Mouse (Mus musculus) hindbrain, embryonic 15.5 days (tissue): ENCODE measurements at regions not wholly inside any gene's neighbourhood (a gene's known extent, or its start where the extent isn't known, plus 50 kb on each side); places are given as distances from the start of the nearest gene placed in this dataset.

Source experiments
- ATAC-seq: fragments of 200-750 bp; cut with Nextera tagmentation; 2 replicates; pipeline ENCODE4 v1.8.0; 2017; ENCODE audit warnings: low read depth, moderate number of reproducible peaks, moderate TSS enrichment; ENCODE audit not compliant: low FRiP score
- H3K27ac ChIP-seq: fragments of 300-500 bp; sonication (generic); replicated peaks from 2 replicates; pipeline ENCODE4 v1.5.1; 2015; ENCODE audit warnings: mild to moderate bottlenecking, inconsistent platforms
- H3K27me3 ChIP-seq: fragments of 300-500 bp; sonication (generic); 2 replicates; pipeline ENCODE4 v1.6.1; 2015; ENCODE audit warnings: control low read depth, inconsistent platforms
- H3K36me3 ChIP-seq: fragments of 300-500 bp; sonication (generic); 2 replicates; pipeline ENCODE4 v1.6.1; 2015; ENCODE audit warnings: control low read depth, inconsistent platforms
- H3K4me1 ChIP-seq: fragments of 300-500 bp; sonication (generic); replicated peaks from 2 replicates; pipeline ENCODE4 v1.6.1; 2015; ENCODE audit warnings: control low read depth, inconsistent platforms
- H3K4me2 ChIP-seq: fragments of 300-500 bp; sonication (generic); 2 replicates; pipeline ENCODE4 v1.6.1; 2015; ENCODE audit warnings: moderate library complexity, mild to moderate bottlenecking, inconsistent platforms
- H3K4me3 ChIP-seq: fragments of 300-500 bp; sonication (generic); 2 replicates; pipeline ENCODE4 v1.5.1; 2015; ENCODE audit warnings: mild to moderate bottlenecking, inconsistent platforms
- H3K9ac ChIP-seq: fragments of 300-500 bp; sonication (generic); 2 replicates; pipeline ENCODE4 v1.6.1; 2015; ENCODE audit warnings: inconsistent platforms
- H3K9me3 ChIP-seq: fragments of 300-500 bp; sonication (generic); 2 replicates; pipeline ENCODE4 v1.6.1; 2016; ENCODE audit warnings: control low read depth, inconsistent platforms
- WGBS: fragments of 180-500 bp; shearing (Covaris S2); methylation state at CpG from one replicate; pipeline ENCODE4 v1.1.7; 2015; 5-methylcytosine and 5-hydroxymethylcytosine counted together

DNA sequence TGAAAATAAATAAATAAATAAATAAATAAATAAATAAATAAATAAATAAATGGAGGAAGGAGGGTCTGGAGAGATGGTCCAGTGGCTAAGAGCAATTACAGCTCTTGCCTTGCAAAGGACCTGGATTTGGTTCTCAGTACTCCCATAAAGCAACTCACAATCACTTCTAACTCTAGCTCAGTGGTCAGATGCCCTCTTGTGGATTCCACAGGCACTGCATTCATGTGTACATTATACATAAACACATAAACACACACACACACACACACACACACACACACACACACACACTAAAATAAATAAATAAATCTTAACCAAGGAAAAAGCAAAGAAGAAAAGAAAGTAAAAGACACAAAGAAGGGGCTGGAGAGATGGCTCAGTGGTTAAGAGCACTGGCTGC lies 74.2 kb upstream of the Dhx40 start:
- Histone ChIP-seq H3K4me3 (no peak overlapping the region), H3K27me3 (no peaks in the 10 kb centered on the region), H3K9ac (no peak overlapping the region), H3K9me3 (no peaks in the 10 kb centered on the region), H3K36me3 (no peaks in the 10 kb centered on the region), H3K27ac (no peak overlapping the region), H3K4me2 (no peak overlapping the region), H3K4me1 (no peaks in the 10 kb centered on the region)
- ATAC-seq, result no peak

DNA sequence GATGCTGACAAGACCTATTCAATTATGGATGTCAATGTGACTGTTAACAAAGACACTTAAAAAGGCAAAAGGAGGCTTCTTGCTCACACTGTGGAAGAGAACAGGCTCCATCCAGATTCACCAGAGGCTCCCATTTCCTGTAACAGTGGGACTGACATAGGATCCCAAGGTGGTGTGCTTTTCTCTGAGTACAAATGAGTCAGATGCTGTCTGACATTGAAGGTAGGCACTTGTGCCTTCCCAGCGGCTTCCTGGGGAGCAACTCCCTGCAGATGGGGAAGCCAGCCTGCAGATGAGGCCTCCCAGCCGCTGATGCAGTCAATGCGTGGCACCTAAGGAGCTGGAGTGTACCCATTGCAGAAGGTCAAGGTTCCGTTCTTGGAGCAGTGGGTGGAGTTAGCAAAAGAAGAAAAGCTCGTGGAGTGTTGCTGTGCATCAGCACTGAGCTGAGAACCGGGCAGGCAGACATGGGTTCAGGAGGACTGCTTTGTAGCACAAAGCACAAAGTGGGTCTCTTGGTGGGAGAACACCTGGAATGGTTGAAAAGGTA lies 71.9 kb upstream of the Dhx40 start:
- Histone ChIP-seq H3K4me1 (peaks cover 5% of the 10 kb centered on the region; the same call in 1 of the 2 replicates), H3K9me3 (no peaks in the 10 kb centered on the region), H3K27me3 (no peaks in the 10 kb centered on the region), H3K4me2 (no peak overlapping the region), H3K9ac (no peak overlapping the region), H3K4me3 (no peak overlapping the region), H3K27ac (no peak overlapping the region), H3K36me3 (no peaks in the 10 kb centered on the region)
- WGBS, result 62% methylated on average over 6 of the region's 6 CpGs
- no peak for ATAC-seq

DNA sequence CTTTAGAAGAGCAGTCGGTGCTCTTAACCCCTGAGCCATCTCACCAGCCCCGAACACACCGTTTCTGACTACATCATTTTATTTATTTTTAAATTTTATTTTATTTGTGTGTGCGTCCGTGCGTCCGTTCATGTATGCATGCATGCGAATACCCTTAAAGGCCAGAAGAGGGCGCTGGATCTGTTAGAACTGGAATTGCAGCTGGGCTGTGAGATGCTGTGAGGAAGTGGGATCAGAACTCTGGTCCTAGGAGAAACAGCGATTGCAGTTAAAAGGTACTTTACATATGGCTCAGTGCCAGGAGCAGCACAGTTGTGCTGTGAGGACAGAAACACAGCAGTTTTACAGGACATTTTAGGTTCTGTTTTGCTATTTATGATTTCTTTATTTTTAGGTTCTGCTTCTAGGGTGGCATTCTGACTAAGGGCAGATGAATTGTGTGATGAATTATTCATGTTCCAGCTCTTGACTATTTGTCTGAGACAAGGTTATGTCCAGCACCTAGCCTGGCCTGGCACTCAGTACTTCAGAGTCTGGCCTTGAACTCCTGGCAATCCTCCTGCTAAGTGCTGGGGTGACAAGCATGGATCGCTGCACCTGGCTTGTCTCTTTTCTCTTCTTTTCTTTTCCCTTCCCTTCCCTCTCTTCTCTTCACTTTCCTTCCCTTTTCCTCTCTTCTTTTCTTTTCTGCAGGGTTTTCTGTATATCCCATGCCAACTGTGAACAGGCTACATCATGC lies 71.0 kb upstream of the Dhx40 start:
- 86% methylated on average over 11 of the region's 11 CpGs for WGBS
- H3K9ac ChIP-seq, result no peak overlapping the region
- H3K4me1 ChIP-seq, result peaks cover 8% of the 10 kb centered on the region
- no peaks in the 10 kb centered on the region for H3K27me3 ChIP-seq
- no peak for ATAC-seq
- H3K9me3 ChIP-seq, result no peaks in the 10 kb centered on the region
- H3K4me3 ChIP-seq, result no peak overlapping the region
- H3K36me3 ChIP-seq, result no peaks in the 10 kb centered on the region
- no peak overlapping the region for H3K27ac ChIP-seq
- no peak overlapping the region for H3K4me2 ChIP-seq

DNA sequence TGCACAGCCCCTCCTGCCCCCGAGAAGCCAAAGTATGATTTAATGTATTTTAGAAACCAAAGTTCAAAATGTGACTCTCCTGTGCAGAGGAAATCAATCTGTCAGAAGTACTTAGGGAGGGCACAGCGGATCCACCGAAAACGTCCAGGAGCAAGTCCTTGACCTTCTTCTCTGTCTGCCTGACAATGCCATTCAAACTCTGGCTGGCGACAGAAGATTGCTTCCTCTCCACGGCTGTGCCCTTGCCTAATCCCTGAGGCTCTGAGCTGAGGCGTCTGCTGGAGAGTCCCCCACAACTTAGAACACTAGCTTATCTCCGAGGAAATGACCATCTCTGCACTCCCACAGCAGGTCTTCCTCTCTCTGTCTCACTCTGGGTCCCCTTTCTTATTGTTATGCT lies 69.0 kb upstream of the Dhx40 start:
- no peak for ATAC-seq

DNA sequence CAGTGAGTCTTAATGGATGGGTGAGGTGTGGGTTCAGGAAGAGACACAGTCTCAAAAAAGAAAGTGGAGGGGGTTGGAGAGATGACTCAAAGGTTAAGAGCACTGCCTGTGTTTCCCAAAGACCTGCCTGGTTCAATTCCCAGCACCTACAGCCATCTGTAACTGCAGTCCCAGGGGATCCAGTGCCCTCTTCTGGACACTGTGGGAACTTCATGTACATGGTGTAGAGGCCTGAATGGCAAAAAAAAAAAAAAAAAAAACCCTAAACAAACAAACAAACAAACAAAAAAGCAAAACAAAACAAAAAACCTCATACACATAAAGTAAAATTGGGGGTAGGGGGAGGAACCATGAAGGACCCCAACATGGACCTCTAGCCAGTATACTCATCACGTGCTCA lies 68.2 kb upstream of the Dhx40 start:
- no peak overlapping the region for H3K4me2 ChIP-seq
- 83% methylated on average over 1 of the region's 1 CpGs for WGBS
- H3K27me3 ChIP-seq, result no peaks in the 10 kb centered on the region
- no peak overlapping the region for H3K27ac ChIP-seq
- no peaks in the 10 kb centered on the region for H3K36me3 ChIP-seq
- no peak overlapping the region for H3K9ac ChIP-seq
- no peak overlapping the region for H3K4me3 ChIP-seq
- no peak for ATAC-seq
- H3K9me3 ChIP-seq, result no peaks in the 10 kb centered on the region
- peaks cover 16% of the 10 kb centered on the region for H3K4me1 ChIP-seq

More for the DNA sequence above, 69.0 kb upstream of the Dhx40 start:
- 50% methylated on average over 8 of the region's 8 CpGs for WGBS
- Histone ChIP-seq H3K27me3 (no peaks in the 10 kb centered on the region), H3K9me3 (no peaks in the 10 kb centered on the region), H3K4me3 (no peak overlapping the region), H3K4me1 (peaks cover 16% of the 10 kb centered on the region), H3K36me3 (no peaks in the 10 kb centered on the region), H3K9ac (no peak overlapping the region), H3K27ac (no peak overlapping the region), H3K4me2 (no peak overlapping the region)

DNA sequence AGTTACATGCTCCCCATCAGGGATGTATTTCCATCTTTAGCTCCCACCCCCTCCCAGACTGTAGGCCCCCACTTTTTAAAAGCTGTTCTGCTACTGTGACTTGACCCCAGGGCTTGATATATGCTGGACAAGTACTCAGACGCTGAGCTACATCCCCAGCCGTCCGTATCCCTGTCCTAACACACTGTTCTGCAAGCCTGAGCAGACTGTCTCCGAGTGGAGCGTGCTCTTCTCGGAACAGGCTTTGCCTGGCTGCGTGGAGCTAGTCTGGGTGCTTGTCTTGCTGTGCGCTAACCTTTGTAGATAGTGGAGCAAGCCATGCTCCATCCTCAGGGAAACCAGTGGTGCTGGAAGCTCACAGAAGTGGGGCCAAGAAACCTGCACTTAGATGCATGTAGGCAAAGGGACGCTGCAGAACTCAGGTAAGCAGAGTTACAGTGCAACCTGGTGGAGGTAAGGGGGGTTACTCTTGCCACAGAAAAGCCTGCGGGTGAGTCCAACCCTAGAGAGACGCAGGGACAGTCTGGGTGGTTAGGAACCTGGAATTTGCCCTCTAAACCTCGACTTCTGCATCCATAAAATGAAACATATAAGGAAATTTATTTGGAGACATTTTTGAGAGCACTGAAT lies 67.2 kb upstream of the Dhx40 start:
- peak; percentile 63; the same call in 1 of the 2 replicates for ATAC-seq
- Histone ChIP-seq H3K27me3 (no peaks in the 10 kb centered on the region), H3K4me1 (peaks cover 16% of the 10 kb centered on the region), H3K4me3 (no peak overlapping the region), H3K27ac (peak overlapping the region; percentile 4; the same call in 1 of the 2 replicates), H3K36me3 (no peaks in the 10 kb centered on the region), H3K4me2 (no peak overlapping the region), H3K9ac (no peak overlapping the region), H3K9me3 (no peaks in the 10 kb centered on the region)
- WGBS, result 65% methylated on average over 12 of the region's 12 CpGs

DNA sequence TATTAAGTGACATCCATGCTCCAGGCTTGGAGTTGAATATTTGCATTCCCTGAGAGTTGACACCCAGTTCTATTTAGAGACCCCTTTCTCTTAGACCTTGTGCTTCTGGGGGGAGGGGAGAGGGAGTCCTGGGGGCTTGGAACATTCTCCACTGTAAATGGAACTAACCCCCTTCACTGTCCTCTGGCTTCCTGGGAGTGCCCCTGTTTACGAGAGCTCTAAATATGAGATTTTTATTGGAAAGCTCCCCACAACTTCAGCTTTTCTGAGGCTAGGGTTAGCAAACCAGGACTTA lies 65.8 kb upstream of the Dhx40 start:
- Histone ChIP-seq H3K4me1 (peaks cover 16% of the 10 kb centered on the region), H3K27me3 (no peaks in the 10 kb centered on the region), H3K9ac (no peak overlapping the region), H3K36me3 (no peaks in the 10 kb centered on the region), H3K9me3 (no peaks in the 10 kb centered on the region), H3K4me3 (no peak overlapping the region), H3K4me2 (no peak overlapping the region), H3K27ac (peak overlapping the region; percentile 58; the same call in 1 of the 2 replicates)
- peak; percentile 54; the same call in 1 of the 2 replicates for ATAC-seq
- 48% methylated on average over 1 of the region's 1 CpGs for WGBS

DNA sequence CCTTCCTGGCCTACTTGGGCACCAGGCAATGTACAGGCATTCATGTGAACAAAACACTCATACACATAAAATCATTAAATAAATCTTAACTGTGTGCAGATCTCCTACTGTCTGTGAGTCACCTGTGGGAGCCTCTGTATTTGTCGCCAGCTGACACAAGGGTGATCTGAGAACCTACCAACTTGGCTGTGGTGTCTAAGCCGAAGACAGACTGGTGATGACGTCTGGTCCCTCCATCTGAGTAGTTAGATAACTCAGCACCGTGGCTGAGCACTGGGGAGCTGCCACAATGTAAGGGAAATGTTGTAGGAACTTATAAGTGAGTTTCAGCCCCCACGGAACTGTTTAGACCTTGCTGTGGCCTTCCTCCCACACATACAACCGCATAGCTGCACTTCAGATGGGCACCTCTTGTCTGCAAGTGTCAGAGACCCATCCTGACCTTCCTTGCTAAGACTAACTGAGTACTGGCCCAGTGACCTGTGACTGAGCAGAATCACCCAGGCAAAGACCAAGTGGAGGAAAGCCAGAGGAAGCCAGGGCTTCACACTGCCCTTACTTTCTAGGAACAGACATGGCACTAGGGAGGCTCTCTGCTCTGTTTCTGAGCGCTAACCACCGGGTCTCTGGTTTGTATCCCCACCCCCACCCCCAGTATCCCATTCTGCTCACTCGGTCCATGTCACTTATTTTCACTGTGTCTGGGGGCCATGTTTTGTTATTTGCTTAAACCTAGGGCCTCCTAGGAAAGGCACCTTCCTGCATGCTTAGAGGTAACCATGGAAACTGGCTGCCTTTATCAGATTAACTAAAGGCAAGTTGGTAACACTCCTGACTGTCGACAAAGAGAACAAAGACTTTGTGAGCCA lies 65.2 kb upstream of the Dhx40 start:
- peak; percentile 42; the same call in 1 of the 2 replicates for ATAC-seq
- H3K9ac ChIP-seq, result no peak overlapping the region
- H3K36me3 ChIP-seq, result no peaks in the 10 kb centered on the region
- no peaks in the 10 kb centered on the region for H3K9me3 ChIP-seq
- no peaks in the 10 kb centered on the region for H3K27me3 ChIP-seq
- H3K27ac ChIP-seq, result peak overlapping the region; percentile 58; the same call in 1 of the 2 replicates
- 56% methylated on average over 10 of the region's 10 CpGs for WGBS
- no peak overlapping the region for H3K4me2 ChIP-seq
- peaks cover 16% of the 10 kb centered on the region for H3K4me1 ChIP-seq
- H3K4me3 ChIP-seq, result no peak overlapping the region

DNA sequence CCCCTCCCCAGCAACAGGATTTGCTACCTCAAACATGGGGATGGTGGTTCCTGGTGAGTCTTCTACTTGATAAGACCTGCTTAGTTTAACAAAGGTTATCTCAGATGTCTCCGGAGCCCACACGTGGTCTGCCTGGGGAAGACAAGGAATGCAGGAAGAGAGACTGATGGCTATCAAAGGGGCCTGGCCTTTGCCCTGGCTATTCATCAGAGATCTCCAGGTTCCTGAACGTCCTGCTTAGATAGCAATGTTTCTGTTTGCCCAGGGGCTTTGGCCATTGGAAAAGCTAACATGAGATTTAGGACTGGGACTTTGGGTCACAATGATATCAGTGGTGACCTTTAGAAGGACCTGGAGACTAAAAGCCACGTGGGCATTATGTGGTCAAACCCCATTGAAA lies 64.2 kb upstream of the Dhx40 start:
- H3K27me3 ChIP-seq, result no peaks in the 10 kb centered on the region
- no peak overlapping the region for H3K4me2 ChIP-seq
- no peak for ATAC-seq
- H3K9me3 ChIP-seq, result no peaks in the 10 kb centered on the region
- 55% methylated on average over 4 of the region's 4 CpGs for WGBS
- H3K27ac ChIP-seq, result no peak overlapping the region
- no peak overlapping the region for H3K4me3 ChIP-seq
- no peak overlapping the region for H3K9ac ChIP-seq
- H3K4me1 ChIP-seq, result peaks cover 16% of the 10 kb centered on the region
- H3K36me3 ChIP-seq, result no peaks in the 10 kb centered on the region

DNA sequence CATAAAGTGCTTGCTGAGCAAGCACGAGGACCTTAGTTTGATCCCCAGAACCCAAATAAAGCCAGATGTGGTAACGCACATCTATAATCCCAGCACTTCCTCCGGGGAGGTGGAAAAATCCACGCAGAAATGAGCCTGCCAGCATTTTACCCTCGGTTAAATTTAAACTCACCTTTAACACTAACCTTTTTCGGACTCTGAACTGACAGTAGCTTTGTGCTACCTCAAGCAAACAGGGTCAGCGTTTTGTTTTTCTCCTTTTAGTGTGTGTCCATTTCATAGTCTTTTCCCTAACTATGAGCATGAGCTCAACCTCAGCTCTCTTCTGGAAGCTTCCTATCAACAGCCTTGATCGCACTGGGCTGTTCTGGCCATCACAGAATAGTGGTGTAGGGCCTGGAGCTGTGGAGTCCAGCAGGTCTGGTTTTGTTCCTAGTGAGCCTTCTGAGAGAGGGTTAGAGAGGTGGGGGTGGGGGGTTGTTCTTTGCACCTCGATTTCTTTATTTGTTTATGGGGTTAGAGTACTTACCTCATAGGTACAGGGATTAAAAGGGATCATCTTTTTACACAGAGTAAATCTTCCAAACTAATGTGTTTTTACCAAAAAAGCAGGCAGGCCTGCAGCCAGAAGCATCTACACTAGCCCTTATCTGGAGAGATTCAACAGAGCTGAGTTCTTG lies 63.1 kb upstream of the Dhx40 start:
- no peak overlapping the region for H3K9ac ChIP-seq
- WGBS, result 88% methylated on average over 9 of the region's 9 CpGs
- no peak overlapping the region for H3K27ac ChIP-seq
- peaks cover 16% of the 10 kb centered on the region for H3K4me1 ChIP-seq
- no peak overlapping the region for H3K4me2 ChIP-seq
- no peaks in the 10 kb centered on the region for H3K9me3 ChIP-seq
- no peaks in the 10 kb centered on the region for H3K36me3 ChIP-seq
- ATAC-seq, result no peak
- H3K4me3 ChIP-seq, result no peak overlapping the region
- H3K27me3 ChIP-seq, result no peaks in the 10 kb centered on the region

DNA sequence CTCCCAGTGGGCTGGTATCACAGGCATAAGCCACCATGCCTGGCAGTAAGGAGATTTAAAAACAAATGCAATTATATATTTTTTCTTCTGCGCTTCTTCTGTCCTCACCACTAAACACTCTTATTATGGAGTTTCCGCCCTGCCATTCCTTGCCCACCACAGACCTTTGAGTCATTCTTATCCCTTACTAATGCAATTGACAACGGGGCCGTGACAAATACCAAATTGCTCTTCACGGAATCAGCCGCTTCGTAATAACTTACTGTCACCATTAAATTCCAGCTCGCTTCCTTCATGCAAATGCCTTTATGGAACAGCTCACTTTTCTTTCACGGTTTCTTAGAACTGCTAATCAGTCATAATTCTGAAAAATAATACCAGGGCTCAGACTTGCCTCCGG lies 59.4 kb upstream of the Dhx40 start:
- 48% methylated on average over 10 of the region's 10 CpGs for WGBS
- no peak overlapping the region for H3K4me2 ChIP-seq
- no peak overlapping the region for H3K9ac ChIP-seq
- H3K4me1 ChIP-seq, result no peaks in the 10 kb centered on the region
- no peaks in the 10 kb centered on the region for H3K27me3 ChIP-seq
- H3K36me3 ChIP-seq, result no peaks in the 10 kb centered on the region
- H3K4me3 ChIP-seq, result no peak overlapping the region
- ATAC-seq, result no peak
- H3K27ac ChIP-seq, result no peak overlapping the region
- H3K9me3 ChIP-seq, result no peaks in the 10 kb centered on the region
